Mouse (Mus musculus) layer of hippocampus, adult 11-12 months (tissue): ENCODE data around the gene 9230102O04Rik.

Experiments used
- DNase-seq: peaks from one replicate; pipeline ENCODE4 v3.0.0; 2022; ENCODE audit warnings: low spot score

The 9230102O04Rik gene

GRCm38 (mm10) chr2:9871798-9872197 is 17.5 kb downstream of the 9230102O04Rik start:
- DNase-seq: no peak

DNA sequence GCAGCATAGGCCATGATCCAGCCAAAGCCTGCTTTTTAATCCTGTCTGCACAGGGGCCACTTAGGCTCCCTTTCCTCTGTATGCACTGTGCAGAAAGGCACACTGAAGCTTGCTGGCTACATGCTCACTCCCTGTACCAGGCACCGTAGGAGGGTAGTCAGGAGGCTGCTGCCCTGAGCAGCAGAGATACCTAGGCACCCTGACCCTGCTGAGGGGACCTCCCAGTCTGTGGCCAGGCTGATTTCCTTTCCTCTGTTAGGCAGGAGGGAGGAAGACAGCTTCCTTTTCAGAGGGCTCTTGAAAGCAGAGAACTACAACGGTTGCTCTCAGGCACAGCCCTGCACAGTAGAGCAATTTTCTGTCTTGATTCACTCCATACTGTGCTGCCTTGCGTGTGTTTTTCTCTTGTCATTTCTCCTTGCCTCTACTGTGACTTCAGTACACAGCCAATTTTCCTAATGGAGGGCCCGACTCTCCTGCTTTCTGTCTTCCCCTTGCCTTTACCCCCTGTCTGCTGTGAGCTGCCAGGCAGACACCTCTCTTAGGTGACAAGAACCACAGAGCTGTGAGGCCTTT is 18.1 kb downstream of the 9230102O04Rik start:
- DNase-seq: no peak

DNA sequence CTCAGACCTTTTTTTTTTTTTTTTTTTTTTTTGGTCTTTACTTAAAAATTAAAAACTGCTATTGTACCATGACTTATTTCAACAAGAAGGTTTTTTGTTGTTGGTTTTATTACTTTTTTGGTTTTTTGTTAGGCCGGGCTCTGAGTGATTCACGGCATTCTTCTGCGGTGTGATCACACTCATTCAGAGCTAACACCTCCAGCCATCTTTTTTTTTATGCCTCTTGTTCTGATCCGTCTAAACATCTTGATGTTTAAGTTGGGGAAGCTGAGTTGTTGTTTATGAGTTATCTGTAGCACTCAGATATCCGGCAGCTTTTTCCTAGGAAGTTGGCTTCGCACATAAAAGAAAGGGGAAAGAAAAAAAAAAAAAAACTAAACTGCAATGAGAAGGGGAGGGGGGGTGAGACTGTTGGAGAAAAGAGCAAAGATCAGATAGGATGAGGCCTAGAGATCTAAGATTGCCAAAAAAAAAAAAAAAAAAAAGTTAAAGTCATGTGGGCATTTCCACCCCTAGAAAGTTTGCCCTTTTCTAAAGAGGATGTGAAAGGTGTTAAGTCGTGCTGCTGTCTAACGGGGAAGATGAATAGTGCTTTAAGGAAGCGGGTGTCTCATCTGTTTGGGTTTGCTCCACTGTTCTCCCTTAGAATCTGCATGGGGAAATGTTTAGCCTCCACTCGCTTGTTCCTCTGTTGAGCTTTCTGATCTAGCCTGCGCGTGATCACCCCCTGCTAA is 22.1 kb downstream of the 9230102O04Rik start:
- no peak for DNase-seq

DNA sequence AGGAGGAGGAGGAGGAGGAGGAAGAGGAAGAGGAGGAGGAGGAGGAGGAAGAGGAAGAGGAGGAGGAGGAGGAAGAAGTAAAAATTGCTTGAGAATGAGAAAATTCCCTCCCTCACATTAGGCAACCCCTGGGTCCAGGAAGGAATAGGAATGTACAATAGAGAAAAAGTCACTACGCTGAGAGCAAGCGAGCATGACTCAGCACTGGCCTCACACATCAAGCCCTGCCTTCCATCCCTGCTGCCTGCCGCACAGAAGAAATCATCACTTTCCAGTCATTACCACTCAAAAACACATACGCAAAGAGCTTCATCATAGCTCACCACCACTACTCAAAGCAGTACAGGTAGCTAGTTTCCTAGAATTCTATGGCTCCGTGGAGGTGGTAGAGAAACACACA is 28.6 kb downstream of the 9230102O04Rik start:
- no peak for DNase-seq

- DNase-seq: no peak
These were observed 33.5 kb downstream of the 9230102O04Rik start for GRCm38 (mm10) chr2:9855861-9856260.

GRCm38 (mm10) chr2:9852851-9853576 is 36.3 kb downstream of the 9230102O04Rik start:
- no peak for DNase-seq

DNA sequence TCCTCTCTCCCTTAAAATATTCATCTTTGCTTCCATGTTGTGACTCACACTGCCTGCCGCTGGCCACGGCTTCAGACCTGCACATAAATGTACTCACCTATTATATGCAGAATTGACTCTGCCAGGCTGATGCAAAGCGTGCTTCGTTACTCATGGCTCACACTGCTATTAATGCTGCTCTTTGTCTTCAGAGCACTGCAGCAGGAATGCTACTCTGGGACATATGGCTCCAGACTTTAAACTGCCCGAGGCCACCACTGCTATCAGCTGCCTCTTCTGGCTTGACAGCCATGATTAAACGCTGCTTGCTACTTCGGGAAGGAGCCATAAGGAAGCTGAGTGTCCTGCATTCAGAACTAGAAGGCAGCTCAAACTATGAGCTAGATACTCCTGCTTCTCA is 54.1 kb downstream of the 9230102O04Rik start:
- no peak for DNase-seq

DNA sequence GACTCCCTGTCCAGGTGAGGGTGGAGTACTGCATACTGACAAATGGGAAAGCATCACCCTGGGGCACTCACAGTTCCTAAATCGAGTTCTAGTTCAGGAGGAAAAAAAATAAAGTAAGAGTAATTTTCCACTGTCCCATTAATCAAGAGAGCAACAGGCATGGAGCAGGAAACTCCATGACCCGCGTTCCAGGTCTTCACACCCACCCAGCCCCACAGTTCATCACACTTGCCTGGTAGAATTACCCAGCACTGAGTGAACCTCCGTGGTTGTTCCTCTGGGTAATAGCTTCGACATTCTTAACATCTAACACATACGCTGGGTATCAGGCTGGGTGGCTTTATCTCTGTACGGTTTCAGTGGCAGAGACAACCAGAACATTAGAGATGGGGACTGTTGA is 55.6 kb downstream of the 9230102O04Rik start:
- DNase-seq: no peak
